Mouse (Mus musculus) testis, adult 2 months (tissue): Measurements from ENCODE around the gene Pla2g1b.

Experiments
- CTCF ChIP-seq: fragments of 200-500 bp; IDR thresholded peaks from 2 replicates; pipeline ENCODE4 v1.5.1; 2012; ENCODE audit warnings: low read depth, mild to moderate bottlenecking, inconsistent platforms, low read length, moderate library complexity; ENCODE audit not compliant: control insufficient read depth, insufficient read depth, insufficient replicate concordance
- POLR2A ChIP-seq: fragments of 200-500 bp; IDR thresholded peaks from 2 replicates; pipeline ENCODE4 v1.6.1; 2012; ENCODE audit warnings: low read depth, mild to moderate bottlenecking, inconsistent platforms, low read length, moderate library complexity; ENCODE audit not compliant: control insufficient read depth

DNA sequence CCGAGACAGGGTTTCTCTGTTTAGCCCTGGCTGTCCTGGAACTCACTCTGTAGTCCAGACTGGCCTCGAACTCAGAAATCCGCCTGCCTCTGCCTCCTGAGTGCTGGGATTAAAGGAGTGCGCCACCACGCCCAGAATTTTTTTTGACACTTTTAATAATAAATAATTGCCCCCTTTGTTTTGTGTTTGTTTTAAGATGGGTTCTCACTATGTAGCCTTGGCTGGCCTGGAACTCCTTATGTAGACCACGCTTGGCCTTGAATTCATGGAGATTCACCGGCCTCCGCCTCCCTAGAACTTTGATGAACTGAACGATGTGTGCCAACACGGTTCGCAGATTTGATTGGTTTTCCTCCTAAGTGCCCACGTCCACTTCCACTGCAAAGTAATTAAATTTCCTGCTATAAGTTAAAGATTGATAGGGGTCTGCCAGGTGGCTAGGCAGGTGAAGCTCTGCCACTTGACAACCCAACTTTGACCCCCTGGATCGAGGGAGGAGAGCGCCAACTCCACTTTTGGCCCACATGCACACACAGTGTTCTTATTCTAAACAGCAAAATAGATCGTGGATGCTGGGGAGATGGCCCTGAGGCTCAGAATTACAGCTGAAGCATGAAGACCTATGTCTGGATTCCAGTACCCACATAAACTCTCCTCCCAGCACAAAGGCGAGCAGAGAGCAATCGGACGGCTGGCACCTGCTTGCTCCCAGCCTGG lies 19.6 kb downstream of the Pla2g1b start:
- TF ChIP-seq POLR2A (no peak), CTCF (no peak)
